Mouse (Mus musculus): Measurements from ENCODE around the gene Naa15. TPM values are rescaled to one million over a fixed set of nuclear protein-coding genes. Genes with fewer than 3 reads are reported as not detected.
"Not testable (repeated sequence)": the region's sequence is repeated elsewhere in the genome, so short reads cannot be mapped to it uniquely, and the experiment has no call there.

Naa15 gene
- polyA plus RNA-seq, 1 experiment from 2014 or later = 65.6 TPM

- no peaks in the 10 kb centered on the region for H3K27me3 ChIP-seq
- no peaks in the 10 kb centered on the region for H3K9me3 ChIP-seq
- no peak for ATAC-seq (replicated peaks)
- H3K4me3 ChIP-seq = no peak overlapping the region
- H3K9ac ChIP-seq (replicated peaks) = no peak overlapping the region
- WGBS = 88% methylated on average over 5 of the region's 5 CpGs
- no peaks in the 10 kb centered on the region for H3K36me3 ChIP-seq
- no peak overlapping the region for H3K27ac ChIP-seq (replicated peaks)
- H3K4me2 ChIP-seq (replicated peaks) = no peak overlapping the region
- peaks cover 5% of the 10 kb centered on the region; the same call in 1 of the 2 replicates for H3K4me1 ChIP-seq
Observed at GRCm38 (mm10) chr3:51379786-51380659, 34.9 kb upstream of the Naa15 start.

GRCm38 (mm10) chr3:51380660-51381014 lies 34.3 kb upstream of the Naa15 start:
- Histone ChIP-seq H3K4me2 (replicated peaks) (no peak overlapping the region), H3K9ac (replicated peaks) (no peak overlapping the region)
- 69% methylated on average over 4 of the region's 5 CpGs for WGBS

GRCm38 (mm10) chr3:51383409-51383808 lies 31.5 kb upstream of the Naa15 start:
- Histone ChIP-seq H3K4me3 (no peak overlapping the region), H3K4me1 (no peaks in the 10 kb centered on the region), H3K36me3 (no peaks in the 10 kb centered on the region), H3K9ac (replicated peaks) (no peak overlapping the region), H3K27me3 (no peaks in the 10 kb centered on the region), H3K27ac (replicated peaks) (no peak overlapping the region), H3K4me2 (replicated peaks) (no peak overlapping the region), H3K9me3 (no peaks in the 10 kb centered on the region)
- ATAC-seq (replicated peaks) = no peak
- 29% methylated on average over 12 of the region's 12 CpGs for WGBS

More at GRCm38 (mm10) chr3:51380660-51381014, 34.3 kb upstream of the Naa15 start:
- no peak overlapping the region for H3K4me3 ChIP-seq
- H3K4me1 ChIP-seq = peaks cover 5% of the 10 kb centered on the region; the same call in 1 of the 2 replicates
- no peaks in the 10 kb centered on the region for H3K36me3 ChIP-seq
- H3K27me3 ChIP-seq = no peaks in the 10 kb centered on the region
- ATAC-seq (replicated peaks) = no peak
- H3K27ac ChIP-seq (replicated peaks) = no peak overlapping the region
- H3K9me3 ChIP-seq = no peaks in the 10 kb centered on the region

GRCm38 (mm10) chr3:51386441-51387133 lies 28.4 kb upstream of the Naa15 start:
- no peak for ATAC-seq (replicated peaks)
- H3K4me1 ChIP-seq = 0 out of 2 replicates have a peak, but pooled peaks cover 5% of the 10 kb centered on the region
- WGBS = 50% methylated on average over 12 of the region's 12 CpGs

GRCm38 (mm10) chr3:51387134-51387451 lies 27.9 kb upstream of the Naa15 start:
- Histone ChIP-seq H3K9ac (replicated peaks) (no peak overlapping the region), H3K27ac (replicated peaks) (no peak overlapping the region), H3K36me3 (no peaks in the 10 kb centered on the region), H3K4me3 (no peak overlapping the region), H3K27me3 (0 out of 2 replicates have a peak, but pooled peaks cover 3% of the 10 kb centered on the region), H3K4me2 (replicated peaks) (no peak overlapping the region), H3K9me3 (no peaks in the 10 kb centered on the region), H3K4me1 (0 out of 2 replicates have a peak, but pooled peaks cover 5% of the 10 kb centered on the region)
- ATAC-seq (replicated peaks) = no peak
- 90% methylated on average over 3 of the region's 3 CpGs for WGBS

More at GRCm38 (mm10) chr3:51386441-51387133, 28.4 kb upstream of the Naa15 start:
- no peak overlapping the region for H3K27ac ChIP-seq (replicated peaks)
- H3K9ac ChIP-seq (replicated peaks) = no peak overlapping the region
- H3K27me3 ChIP-seq = 0 out of 2 replicates have a peak, but pooled peaks cover 3% of the 10 kb centered on the region
- H3K36me3 ChIP-seq = no peaks in the 10 kb centered on the region
- no peaks in the 10 kb centered on the region for H3K9me3 ChIP-seq
- no peak overlapping the region for H3K4me3 ChIP-seq
- no peak overlapping the region for H3K4me2 ChIP-seq (replicated peaks)

- 0 out of 2 replicates have a peak, but pooled peaks cover 3% of the 10 kb centered on the region for H3K27me3 ChIP-seq
- ATAC-seq (replicated peaks) = no peak
- no peak overlapping the region for H3K9ac ChIP-seq (replicated peaks)
- no peak overlapping the region for H3K27ac ChIP-seq (replicated peaks)
- H3K4me2 ChIP-seq (replicated peaks) = no peak overlapping the region
- no peaks in the 10 kb centered on the region for H3K36me3 ChIP-seq
- 49% methylated on average over 8 of the region's 8 CpGs for WGBS
- 0 out of 2 replicates have a peak, but pooled peaks cover 5% of the 10 kb centered on the region for H3K4me1 ChIP-seq
- no peaks in the 10 kb centered on the region for H3K9me3 ChIP-seq
- no peak overlapping the region for H3K4me3 ChIP-seq
Observed at GRCm38 (mm10) chr3:51387868-51388381, 27.0 kb upstream of the Naa15 start.

GRCm38 (mm10) chr3:51388904-51389303 lies 26.0 kb upstream of the Naa15 start:
- H3K36me3 ChIP-seq = no peaks in the 10 kb centered on the region
- 10% methylated on average over 13 of the region's 13 CpGs for WGBS
- H3K4me1 ChIP-seq = 0 out of 2 replicates have a peak, but pooled peaks cover 5% of the 10 kb centered on the region
- H3K4me3 ChIP-seq = no peak overlapping the region
- peak overlapping the region; percentile 24 for H3K4me2 ChIP-seq (replicated peaks)
- H3K27me3 ChIP-seq = 0 out of 2 replicates have a peak, but pooled peaks cover 3% of the 10 kb centered on the region
- H3K27ac ChIP-seq (replicated peaks) = no peak overlapping the region
- no peaks in the 10 kb centered on the region for H3K9me3 ChIP-seq
- H3K9ac ChIP-seq (replicated peaks) = no peak overlapping the region
- no peak for ATAC-seq (replicated peaks)

GRCm38 (mm10) chr3:51391095-51391494 lies 23.9 kb upstream of the Naa15 start:
- Histone ChIP-seq H3K9ac (replicated peaks) (no peak overlapping the region), H3K36me3 (no peaks in the 10 kb centered on the region), H3K4me2 (replicated peaks) (no peak overlapping the region), H3K4me3 (no peak overlapping the region), H3K27ac (replicated peaks) (no peak overlapping the region), H3K9me3 (no peaks in the 10 kb centered on the region), H3K27me3 (peaks cover 8% of the 10 kb centered on the region; the same call in 1 of the 2 replicates), H3K4me1 (peaks cover 6% of the 10 kb centered on the region)
- WGBS = 86% methylated on average over 5 of the region's 5 CpGs
- no peak for ATAC-seq (replicated peaks)

GRCm38 (mm10) chr3:51391591-51391990 lies 23.4 kb upstream of the Naa15 start:
- H3K27me3 ChIP-seq = peaks cover 11% of the 10 kb centered on the region; the same call in 1 of the 2 replicates
- H3K4me1 ChIP-seq = peaks cover 11% of the 10 kb centered on the region
- 95% methylated on average over 5 of the region's 5 CpGs for WGBS
- no peak overlapping the region for H3K27ac ChIP-seq (replicated peaks)
- H3K9ac ChIP-seq (replicated peaks) = no peak overlapping the region
- no peak overlapping the region for H3K4me3 ChIP-seq
- H3K36me3 ChIP-seq = no peaks in the 10 kb centered on the region
- ATAC-seq (replicated peaks) = no peak
- no peak overlapping the region for H3K4me2 ChIP-seq (replicated peaks)
- H3K9me3 ChIP-seq = no peaks in the 10 kb centered on the region

GRCm38 (mm10) chr3:51393018-51393417 lies 21.9 kb upstream of the Naa15 start:
- not testable (repeated sequence) for H3K36me3 ChIP-seq; H3K27ac ChIP-seq (replicated peaks); H3K4me3 ChIP-seq; H3K4me2 ChIP-seq (replicated peaks); H3K9ac ChIP-seq (replicated peaks); H3K9me3 ChIP-seq; ATAC-seq (replicated peaks)
- 96% methylated on average over 3 of the region's 3 CpGs for WGBS
- H3K4me1 ChIP-seq = peaks cover 14% of the 10 kb centered on the region
- peaks cover 17% of the 10 kb centered on the region; the same call in 1 of the 2 replicates for H3K27me3 ChIP-seq

- Histone ChIP-seq H3K9me3 (no peaks in the 10 kb centered on the region), H3K4me1 (peaks cover 14% of the 10 kb centered on the region), H3K9ac (replicated peaks) (no peak overlapping the region), H3K4me2 (replicated peaks) (no peak overlapping the region), H3K27me3 (peaks cover 16% of the 10 kb centered on the region; the same call in 1 of the 2 replicates), H3K27ac (replicated peaks) (no peak overlapping the region), H3K4me3 (no peak overlapping the region), H3K36me3 (no peaks in the 10 kb centered on the region)
- WGBS = 88% methylated on average over 2 of the region's 2 CpGs
- ATAC-seq (replicated peaks) = no peak
Observed at GRCm38 (mm10) chr3:51393651-51394050, 21.3 kb upstream of the Naa15 start.

GRCm38 (mm10) chr3:51394881-51395280 lies 20.1 kb upstream of the Naa15 start:
- ATAC-seq (replicated peaks) = no peak
- Histone ChIP-seq H3K4me2 (replicated peaks) (no peak overlapping the region), H3K4me3 (no peak overlapping the region), H3K27me3 (peaks cover 14% of the 10 kb centered on the region; the same call in 1 of the 2 replicates), H3K27ac (replicated peaks) (no peak overlapping the region), H3K9me3 (no peaks in the 10 kb centered on the region), H3K36me3 (no peaks in the 10 kb centered on the region), H3K9ac (replicated peaks) (no peak overlapping the region), H3K4me1 (peaks cover 9% of the 10 kb centered on the region)
- WGBS = 62% methylated on average over 3 of the region's 3 CpGs
